Mouse (Mus musculus): ENCODE results near the gene Zbtb22. TPM values are rescaled to one million over a fixed set of nuclear protein-coding genes. Genes with fewer than 3 reads are reported as not detected.

Zbtb22 gene
- polyA plus RNA-seq, 1 experiment: 37.1 TPM

DNA sequence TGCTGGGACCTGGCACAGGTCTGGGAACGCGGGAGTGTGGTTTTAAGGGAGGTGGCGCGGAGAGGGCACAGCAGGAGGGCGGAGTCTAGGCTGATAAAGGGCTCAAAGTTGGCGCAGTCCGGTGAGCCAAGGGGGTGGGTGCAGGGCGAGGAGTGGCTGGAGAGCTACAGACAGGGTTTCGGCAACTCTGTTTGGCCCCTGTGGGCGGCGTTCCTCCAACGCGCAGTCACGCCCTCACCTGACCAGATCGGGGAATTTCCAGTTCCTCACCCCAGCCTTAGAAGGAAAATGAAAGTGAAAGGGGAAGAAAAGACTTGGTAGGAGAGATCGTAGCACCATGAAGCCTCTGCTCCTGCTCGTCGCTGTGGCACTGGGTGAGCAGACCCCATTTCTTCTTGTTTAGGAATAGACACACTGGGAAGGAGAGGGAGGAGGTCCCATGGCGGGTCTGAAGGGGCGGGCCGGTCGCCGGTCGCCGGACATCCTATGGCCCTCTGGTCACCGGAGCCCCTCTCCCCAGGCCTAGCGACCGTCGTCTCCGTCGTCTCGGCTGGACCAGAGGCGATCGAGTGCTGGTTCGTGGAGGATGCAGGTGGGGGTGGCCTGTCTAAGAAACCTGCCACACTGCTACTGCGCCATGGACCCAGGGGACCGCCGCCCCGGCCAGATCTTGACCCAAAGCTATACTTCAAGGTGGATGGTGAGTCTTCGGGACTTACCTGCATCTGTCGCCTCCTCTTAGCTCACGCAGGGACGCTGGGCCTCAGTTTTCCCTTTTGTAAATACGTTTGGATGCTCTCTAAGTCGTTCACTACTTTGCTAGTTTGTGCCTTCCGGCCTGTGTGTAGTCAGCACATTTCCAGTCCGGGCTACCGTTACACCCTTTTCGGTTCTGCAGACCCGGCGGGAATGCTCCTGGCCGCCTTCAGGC is 3.9 kb downstream of the Zbtb22 start:
- peak; percentile 85 for DNase-seq (ENCODE audit: low read depth, low spot score)
- under 1% methylated on average over 52 of the region's 52 CpGs for WGBS

DNA sequence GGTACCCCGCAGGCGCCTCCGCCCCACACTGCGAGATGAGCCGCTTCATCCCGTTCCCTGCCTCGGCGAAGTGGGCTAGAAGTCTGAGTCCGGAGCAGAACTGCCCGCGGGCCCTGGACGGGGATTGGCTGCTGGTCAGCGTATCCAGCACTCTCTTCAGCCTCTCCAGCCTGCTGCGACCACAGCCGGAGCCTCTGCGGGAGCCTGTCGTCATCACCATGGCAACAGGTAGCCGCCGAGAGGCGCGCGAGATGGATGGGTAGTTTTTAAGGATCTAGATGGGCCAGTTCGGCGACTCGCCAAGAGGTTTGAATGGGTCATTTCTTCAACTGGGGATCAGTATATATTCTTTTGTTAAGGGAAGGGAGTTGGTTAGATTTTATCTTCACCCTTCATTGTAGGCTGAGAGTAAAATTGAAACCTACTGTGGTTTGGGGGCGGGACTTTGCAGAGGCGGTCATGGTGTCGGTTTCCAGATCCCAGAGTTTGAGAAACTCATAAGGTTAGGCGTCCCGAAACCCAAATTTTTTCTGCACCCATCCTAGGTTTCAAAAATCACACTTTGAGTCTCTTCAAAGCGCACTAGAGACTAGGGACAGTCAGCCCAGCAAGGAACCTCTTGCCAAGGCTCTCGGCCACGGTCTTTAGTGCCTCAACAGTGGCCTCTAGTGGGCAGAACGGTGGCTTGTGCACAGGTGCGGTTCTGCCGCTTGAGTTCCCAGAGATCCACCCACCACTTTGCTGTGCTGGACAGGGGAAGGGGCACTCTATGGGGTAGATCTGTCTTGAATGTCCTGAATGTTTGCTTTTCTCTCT is 4.8 kb downstream of the Zbtb22 start:
- WGBS: under 1% methylated on average over 36 of the region's 36 CpGs
- DNase-seq (ENCODE audit: low read depth, low spot score): peak; percentile 91

DNA sequence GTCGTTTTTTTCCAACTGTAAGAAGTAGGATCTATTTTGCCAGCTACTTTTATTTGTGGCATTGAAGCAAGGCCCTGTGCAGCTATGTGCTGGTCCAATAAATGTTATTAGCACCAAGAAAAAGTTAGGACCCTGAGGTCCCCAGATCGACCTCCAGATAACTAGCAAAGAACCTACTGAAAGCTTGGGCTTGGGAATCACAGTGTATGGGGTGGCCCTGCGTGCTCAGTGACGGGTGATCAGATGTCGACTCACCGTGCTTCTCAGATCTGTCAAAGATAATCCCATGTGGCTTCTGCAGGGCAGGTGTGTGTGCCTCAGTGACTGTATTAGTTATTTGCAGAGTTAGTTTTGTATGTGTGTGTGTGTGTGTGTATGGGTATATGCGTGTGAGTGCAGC is 5.7 kb downstream of the Zbtb22 start:
- no peak for DNase-seq (ENCODE audit: low read depth, low spot score)
- 89% methylated on average over 7 of the region's 7 CpGs for WGBS

DNA sequence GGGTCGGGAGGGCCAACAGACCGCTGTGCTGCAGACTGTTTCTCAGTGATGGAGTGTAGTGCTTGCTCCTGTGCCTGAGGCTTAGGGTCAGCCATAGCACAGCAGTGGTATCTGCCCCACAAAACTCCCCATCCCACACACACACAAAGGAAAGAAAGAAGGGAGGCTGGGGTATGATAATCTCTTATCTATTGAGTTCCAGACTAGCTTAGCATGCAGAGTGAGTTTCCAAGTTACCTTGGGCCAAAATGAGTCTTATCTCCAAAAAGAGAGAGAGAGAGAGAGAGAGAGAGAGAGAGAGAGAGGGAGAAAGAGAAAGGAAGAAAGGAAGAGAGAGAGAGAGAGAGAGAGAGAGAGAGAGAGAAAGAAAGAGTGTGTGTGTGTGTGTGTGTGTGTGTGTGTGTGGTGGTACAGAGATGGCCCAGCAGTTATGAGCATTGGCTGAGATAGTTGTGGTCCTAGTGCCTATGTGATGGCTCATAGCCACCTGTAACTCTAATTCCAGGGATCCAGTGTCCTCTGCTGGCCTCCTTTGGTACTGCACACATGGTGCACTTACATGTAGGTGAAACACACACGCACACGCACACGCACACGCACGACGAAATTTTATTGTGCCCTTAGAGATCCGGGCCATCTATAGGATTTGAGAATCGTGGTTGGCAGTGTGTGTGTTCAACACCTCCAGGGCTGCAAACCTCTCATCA is 9.0 kb downstream of the Zbtb22 start:
- WGBS: 90% methylated on average over 10 of the region's 10 CpGs
- DNase-seq (ENCODE audit: low read depth, low spot score): no peak

DNA sequence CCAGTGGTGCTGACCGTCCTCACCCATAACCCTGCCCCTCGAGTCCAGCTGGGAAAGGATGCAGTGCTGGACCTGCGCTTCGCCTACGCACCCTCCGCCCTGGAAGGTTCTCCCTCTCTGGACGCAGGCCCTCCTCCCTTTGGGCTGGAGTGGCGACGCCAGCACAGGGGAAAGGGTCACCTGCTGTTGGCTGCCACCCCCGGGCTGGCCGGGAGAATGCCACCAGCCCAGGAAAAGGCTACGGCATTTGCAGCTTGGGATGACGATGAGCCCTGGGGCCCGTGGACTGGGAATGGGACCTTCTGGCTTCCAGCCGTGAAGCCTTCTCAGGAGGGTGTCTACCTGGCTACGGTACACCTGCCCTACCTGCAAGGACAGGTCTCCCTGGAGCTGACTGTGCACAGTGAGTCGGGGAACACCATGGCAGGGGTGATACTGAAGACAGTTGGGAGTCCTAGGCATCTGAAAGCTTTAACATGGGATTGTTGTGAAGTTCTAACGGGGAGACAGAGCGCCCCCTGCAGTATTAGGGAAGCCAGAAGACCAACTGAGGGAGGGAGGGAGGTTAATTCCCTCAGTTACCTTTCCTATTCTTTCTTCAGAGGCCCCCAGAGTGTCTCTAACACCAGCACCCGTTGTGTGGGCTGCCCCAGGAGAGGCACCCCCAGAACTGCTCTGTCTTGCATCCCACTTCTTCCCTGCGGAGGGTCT is 9.9 kb downstream of the Zbtb22 start:
- WGBS: 89% methylated on average over 21 of the region's 21 CpGs
- DNase-seq (ENCODE audit: low read depth, low spot score): no peak

DNA sequence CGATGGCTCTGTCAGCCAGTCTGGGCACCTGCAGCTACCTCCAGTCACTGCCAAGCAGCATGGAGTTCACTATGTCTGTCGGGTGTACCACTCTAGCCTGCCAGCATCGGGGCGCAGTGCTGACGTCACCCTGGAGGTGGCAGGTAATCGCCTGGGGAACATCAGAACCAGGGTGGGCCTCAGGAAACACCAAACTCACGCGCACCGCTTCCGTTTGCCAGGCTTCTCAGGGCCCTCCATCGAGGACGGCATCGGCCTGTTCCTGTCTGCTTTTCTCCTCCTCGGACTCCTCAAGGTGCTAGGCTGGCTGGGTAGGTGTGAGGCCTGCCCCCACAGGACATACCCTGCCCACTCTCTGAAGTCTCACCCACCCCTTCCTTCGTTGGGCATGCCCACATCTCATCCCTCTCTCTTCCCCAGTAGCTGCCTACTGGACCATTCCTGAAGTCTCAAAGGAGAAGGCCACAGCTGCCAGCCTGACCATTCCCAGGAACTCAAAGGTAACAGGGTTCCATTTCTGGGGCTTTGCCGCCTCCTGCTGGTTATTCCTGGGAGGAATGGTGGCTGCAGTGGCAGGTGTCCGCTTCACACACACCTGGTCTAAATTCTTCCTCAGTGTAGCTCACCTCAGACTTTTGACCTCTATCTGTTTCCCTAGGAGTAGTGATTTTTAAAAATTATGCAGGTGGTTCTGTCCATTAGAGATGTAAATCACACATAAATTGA is 10.7 kb downstream of the Zbtb22 start:
- DNase-seq (ENCODE audit: low read depth, low spot score): no peak
- 78% methylated on average over 17 of the region's 17 CpGs for WGBS

DNA sequence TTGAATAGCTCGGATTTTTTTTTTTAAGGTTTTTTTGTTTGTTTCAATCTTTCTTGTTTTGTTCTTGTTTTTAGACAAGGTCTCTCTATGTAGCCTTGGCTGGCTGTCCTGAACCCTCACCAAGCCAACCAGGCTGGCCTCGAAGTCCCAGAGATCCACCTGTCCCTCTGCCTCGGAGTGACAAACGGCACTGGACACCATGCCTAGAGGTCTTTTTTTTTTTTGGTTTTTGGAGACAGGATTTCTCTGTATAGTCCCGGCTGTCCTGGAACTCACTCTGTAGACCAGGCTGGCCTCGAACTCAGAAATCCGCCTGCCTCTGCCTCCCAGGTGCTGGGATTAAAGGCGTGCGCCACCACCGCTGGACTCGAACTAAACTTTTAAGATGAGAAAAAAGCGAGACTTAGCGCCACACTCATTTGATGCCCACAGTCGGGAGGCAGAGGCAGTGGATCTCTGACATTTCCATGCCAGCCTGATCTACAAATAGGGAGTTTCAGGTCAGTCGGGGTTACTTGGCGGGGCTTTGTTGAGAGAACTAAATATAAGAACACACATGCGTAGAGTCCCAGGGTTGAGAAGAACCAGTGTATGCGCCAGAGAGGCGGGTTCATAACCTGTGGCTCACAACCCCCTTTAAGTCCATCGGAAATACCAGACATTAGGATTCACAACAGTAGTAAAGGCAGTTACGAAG is 12.7 kb downstream of the Zbtb22 start:
- WGBS: 59% methylated on average over 21 of the region's 21 CpGs

DNA sequence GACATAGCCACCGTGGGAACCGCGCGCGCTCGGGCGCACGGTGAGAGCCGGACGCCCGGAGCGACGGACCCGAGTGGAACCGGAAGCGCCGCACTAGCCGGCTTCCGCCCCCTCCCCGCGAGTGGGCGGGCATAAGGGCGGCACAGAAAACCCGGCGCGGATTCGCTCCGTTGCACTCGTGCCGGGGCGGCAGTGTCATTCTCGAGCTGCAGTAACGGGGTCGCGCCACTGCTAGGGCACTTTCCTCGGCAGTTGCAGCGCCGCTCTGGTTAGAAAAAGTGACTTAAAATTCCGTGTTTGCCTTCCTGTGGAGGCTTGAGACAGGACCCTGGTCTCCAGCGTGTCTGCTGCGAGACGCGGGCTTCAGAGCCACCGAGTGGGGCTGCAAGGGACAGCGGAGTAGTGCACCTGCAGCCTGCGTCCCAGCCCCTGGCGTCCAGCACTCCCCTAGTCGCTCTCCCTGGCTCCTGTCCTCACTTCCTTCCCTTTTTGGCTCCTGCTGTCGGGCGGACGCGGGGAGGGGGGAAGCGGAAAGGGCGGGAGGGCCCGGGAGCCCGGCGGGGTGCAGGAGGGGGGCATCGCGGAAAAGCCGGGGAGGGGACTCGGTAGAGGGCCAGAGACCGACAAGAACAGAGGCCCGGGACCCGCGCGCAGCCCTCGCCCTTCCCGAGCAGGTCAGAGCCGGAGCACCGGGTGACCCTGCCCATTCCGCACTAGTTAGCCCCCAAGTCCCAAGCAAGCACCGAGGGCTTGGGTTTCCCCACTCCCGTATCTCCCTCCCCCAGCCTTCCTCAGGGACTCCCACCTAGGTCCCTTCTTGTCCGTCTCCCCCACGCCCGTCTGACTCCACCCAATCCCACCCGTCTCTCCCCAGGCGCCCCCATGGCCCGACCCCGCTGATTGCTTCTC is 13.9 kb downstream of the Zbtb22 start, which contains the start of gene Rgl2:
Rgl2 (plus strand) TSS at position 173 of the 909 bp plus-strand sequence.
- 1% methylated on average over 79 of the region's 80 CpGs for WGBS
- DNase-seq (ENCODE audit: low read depth, low spot score): peak; percentile 56

More for the DNA sequence above, 12.7 kb downstream of the Zbtb22 start:
- DNase-seq (ENCODE audit: low read depth, low spot score): no peak

DNA sequence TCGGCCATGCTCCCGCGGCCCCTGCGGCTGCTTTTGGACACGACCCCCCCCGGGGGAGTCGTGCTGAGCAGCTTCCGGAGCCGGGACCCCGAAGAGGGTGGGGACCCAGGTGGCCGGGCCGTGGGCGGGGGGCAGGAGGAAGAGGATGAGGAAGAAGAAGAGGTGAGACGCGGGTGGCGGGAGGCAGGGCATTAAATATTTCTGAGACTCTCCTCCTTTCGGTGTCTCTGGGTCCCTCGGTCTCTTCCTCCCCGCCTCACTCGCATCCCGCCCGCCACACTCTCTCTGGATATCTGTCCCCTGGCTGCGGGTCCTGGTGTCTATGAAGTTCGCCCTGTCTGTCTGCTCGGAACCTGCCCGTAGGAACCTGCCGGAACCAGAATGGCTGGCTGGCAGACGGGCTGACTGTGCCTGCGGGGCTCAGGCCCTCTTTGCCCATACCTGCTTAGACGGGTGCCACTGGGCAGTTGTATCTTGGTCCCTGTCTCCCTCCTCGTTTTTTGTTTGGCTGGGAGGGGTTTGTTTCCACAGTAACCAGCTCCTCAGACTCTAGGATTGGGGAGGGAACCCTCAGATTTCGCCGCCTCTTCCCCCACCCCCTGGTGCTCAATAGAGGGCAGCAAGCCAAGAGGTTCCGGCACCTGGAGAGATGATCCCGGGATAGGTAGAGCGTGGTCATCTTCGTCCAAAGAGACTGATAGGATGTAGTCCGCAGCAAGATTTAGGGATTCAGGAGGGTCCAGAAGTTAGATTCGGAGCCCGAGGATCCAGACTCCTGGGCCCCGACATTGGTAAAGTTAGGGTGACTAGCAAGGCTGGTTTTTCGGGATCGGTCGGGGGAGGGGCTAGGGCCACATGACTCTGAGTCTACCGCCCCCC is 14.8 kb downstream of the Zbtb22 start:
- DNase-seq (ENCODE audit: low read depth, low spot score): peak; percentile 62
- under 1% methylated on average over 45 of the region's 45 CpGs for WGBS

DNA sequence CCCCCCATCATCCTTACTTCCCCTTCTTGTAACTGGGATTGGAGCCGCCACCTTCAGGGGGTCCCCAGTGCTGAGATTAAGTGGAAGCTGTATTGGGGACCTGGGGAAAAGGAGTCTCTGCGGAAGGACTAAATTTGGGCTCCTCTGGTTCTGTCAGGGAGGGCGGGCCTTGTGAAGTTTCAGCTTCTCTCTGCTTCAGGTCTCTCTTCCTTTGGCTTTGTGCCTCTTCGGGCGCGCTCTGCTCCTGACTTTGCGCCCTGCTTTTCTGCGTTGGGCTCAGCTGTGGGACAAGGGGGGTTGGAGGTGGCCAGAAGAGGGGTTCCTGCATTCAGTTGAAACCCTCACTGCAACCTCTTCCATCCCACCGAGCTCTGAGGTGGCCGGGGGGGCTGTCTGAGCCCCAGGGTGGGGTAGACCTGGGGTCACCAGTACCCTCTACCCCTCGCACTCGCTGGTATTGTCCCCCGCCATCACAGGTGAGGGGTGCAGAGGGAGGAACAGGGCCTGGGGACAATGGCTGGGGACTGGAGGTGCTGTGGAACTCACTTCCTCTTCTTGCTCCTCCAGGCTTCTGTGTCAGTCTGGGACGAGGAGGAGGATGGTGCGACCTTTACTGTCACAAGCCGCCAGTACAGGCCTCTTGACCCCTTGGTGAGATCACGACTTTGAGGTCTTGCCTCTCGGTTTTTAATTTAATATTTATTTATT is 15.6 kb downstream of the Zbtb22 start:
- WGBS: 67% methylated on average over 18 of the region's 18 CpGs
- no peak for DNase-seq (ENCODE audit: low read depth, low spot score)

DNA sequence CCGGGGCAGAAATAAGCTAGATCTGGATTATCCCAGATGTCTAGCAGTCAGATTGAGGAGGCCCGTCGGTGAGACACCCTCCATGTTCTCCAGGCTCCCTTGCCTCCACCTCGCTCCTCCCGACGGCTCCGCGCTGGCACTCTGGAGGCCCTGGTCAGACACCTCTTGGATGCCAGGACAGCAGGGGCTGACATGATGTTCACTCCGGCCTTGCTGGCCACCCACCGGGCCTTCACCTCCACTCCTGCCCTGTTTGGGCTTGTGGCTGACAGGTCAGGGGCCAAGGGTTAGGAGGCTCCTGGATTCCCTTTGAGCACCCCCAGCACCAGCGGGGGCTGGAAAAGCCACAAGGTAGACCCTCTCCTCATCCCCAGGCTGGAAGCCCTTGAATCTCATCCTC is 16.2 kb downstream of the Zbtb22 start:
- DNase-seq (ENCODE audit: low read depth, low spot score): no peak
- 91% methylated on average over 11 of the region's 11 CpGs for WGBS

DNA sequence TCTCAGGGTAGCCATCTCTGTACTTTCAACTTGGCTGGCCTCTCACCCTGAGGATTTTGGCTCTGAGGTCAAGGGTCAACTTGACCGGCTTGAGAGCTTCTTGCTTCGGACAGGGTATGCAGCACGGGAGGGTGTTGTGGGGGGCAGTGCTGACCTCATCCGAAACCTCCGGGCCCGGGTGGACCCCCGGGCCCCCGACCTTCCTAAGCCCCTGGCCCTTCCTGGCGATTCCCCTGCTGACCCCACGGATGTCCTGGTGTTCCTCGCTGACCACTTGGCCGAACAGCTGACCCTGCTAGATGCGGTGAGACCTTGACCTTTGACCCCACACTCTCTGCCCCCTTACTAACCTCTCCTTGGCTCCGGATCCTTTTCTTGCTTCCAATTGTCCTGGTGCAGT is 16.7 kb downstream of the Zbtb22 start:
- WGBS: 91% methylated on average over 14 of the region's 14 CpGs
- DNase-seq (ENCODE audit: low read depth, low spot score): no peak

DNA sequence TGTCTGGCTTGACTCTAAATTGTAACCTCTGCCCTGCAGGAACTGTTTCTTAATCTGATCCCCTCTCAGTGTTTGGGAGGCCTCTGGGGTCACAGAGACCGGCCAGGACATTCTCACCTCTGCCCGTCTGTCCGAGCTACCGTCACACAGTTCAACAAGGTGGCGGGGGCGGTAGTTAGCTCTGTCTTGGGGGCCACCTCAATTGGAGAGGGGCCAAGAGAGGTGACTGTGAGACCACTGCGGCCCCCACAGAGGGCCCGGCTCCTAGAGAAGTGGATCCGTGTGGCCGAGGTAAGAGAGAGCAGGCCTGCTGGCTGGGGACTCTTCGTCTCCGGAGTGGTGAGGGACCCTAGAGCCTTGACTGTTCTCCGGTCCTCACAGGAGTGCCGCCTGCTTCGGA is 17.3 kb downstream of the Zbtb22 start:
- no peak for DNase-seq (ENCODE audit: low read depth, low spot score)
- 96% methylated on average over 15 of the region's 15 CpGs for WGBS

DNA sequence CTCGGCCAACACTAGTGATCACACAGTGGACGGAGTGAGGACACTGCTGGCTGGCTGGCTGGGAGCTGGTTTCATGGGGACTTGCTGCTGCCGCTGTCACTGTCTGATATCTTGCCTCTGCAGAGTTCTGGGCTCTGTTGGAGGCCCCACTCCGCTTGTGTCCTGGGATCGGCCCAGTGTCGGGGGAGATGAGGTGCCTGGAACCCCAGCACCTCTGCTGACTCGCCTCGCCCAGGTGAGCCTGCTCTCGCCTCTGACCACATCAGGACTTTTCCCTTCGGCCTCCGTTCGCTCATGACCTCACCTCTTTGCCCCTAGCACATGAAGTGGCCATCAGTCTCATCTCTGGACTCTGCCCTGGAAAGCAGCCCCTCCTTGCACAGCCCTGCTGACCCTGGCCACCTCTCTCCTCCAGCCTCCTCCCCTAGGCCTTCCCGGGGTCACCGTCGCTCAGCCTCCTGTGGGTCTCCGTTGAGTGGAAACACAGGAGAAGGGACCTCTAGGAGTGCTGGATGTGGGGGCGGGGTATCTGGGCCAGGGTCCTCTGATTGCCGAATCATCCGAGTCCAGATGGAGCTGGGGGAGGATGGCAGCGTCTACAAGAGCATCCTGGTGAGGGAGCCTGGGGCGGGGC is 19.8 kb downstream of the Zbtb22 start:
- no peak for DNase-seq (ENCODE audit: low read depth, low spot score)
- 89% methylated on average over 21 of the region's 21 CpGs for WGBS

DNA sequence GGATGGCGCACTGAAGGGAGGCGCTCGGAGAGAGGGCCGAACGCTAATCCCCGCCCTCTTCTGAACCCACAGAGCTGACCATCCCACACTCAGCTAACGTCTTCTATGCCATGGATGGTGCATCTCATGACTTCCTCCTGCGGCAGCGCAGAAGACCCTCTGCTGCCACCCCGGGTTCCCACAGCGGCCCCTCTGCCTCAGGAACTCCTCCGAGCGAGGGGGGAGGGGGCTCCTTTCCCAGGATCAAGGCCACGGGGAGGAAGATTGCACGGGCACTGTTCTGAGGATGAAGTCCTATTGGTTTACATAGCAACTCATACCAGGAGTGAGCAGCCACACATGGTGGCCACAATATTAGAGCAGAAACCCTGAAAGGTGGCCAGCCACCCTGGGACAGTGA is 21.3 kb downstream of the Zbtb22 start:
- WGBS: 86% methylated on average over 15 of the region's 15 CpGs
- no peak for DNase-seq (ENCODE audit: low read depth, low spot score)
